Mouse (Mus musculus): ENCODE measurements around the gene Rgs6. TPM values are rescaled to one million over a fixed set of nuclear protein-coding genes. Genes with fewer than 3 reads are reported as not detected.

Gene Rgs6
- polyA plus RNA-seq, 1 experiment from 2014 or later, result 11.5 TPM

- no peak overlapping the region for H3K27ac ChIP-seq (ENCODE audit: low read length)
- WGBS, result 81% methylated on average over 7 of the region's 7 CpGs
Observed at GRCm38 (mm10) chr12:82999333-83000032, 411.4 kb downstream of the Rgs6 start.

GRCm38 (mm10) chr12:83000033-83000570, 412.0 kb downstream of the Rgs6 start:
- Histone ChIP-seq H3K9ac (ENCODE audit: low read length) (no peak overlapping the region), H3K27me3 (ENCODE audit: control insufficient read depth, insufficient read depth, low read length) (no peaks in the 10 kb centered on the region), H3K9me3 (replicated peaks; ENCODE audit: control insufficient read depth, low read length) (no peaks in the 10 kb centered on the region), H3K4me3 (ENCODE audit: low read length) (no peak overlapping the region), H3K4me2 (ENCODE audit: low read depth, low read length) (no peak overlapping the region), H3K4me1 (ENCODE audit: control insufficient read depth, insufficient read depth, low read length) (no peaks in the 10 kb centered on the region), H3K36me3 (ENCODE audit: control insufficient read depth, insufficient read depth) (no peaks in the 10 kb centered on the region), H3K27ac (ENCODE audit: low read length) (no peak overlapping the region)
- 79% methylated on average over 11 of the region's 11 CpGs for WGBS
- ATAC-seq (replicated peaks; ENCODE audit: extremely low read depth, insufficient read depth, low FRiP score), result no peak

More at GRCm38 (mm10) chr12:82999333-83000032, 411.4 kb downstream of the Rgs6 start:
- ATAC-seq (replicated peaks; ENCODE audit: extremely low read depth, insufficient read depth, low FRiP score), result no peak
- H3K4me2 ChIP-seq (ENCODE audit: low read depth, low read length), result no peak overlapping the region
- no peaks in the 10 kb centered on the region for H3K27me3 ChIP-seq (ENCODE audit: control insufficient read depth, insufficient read depth, low read length)
- no peaks in the 10 kb centered on the region for H3K9me3 ChIP-seq (replicated peaks; ENCODE audit: control insufficient read depth, low read length)
- H3K9ac ChIP-seq (ENCODE audit: low read length), result no peak overlapping the region
- no peaks in the 10 kb centered on the region for H3K4me1 ChIP-seq (ENCODE audit: control insufficient read depth, insufficient read depth, low read length)
- H3K36me3 ChIP-seq (ENCODE audit: control insufficient read depth, insufficient read depth), result no peaks in the 10 kb centered on the region
- H3K4me3 ChIP-seq (ENCODE audit: low read length), result no peak overlapping the region

GRCm38 (mm10) chr12:83000957-83001356, 412.9 kb downstream of the Rgs6 start:
- H3K27ac ChIP-seq (ENCODE audit: low read length), result no peak overlapping the region
- no peaks in the 10 kb centered on the region for H3K9me3 ChIP-seq (replicated peaks; ENCODE audit: control insufficient read depth, low read length)
- no peak overlapping the region for H3K4me3 ChIP-seq (ENCODE audit: low read length)
- no peaks in the 10 kb centered on the region for H3K36me3 ChIP-seq (ENCODE audit: control insufficient read depth, insufficient read depth)
- no peak overlapping the region for H3K9ac ChIP-seq (ENCODE audit: low read length)
- 84% methylated on average over 4 of the region's 4 CpGs for WGBS
- no peaks in the 10 kb centered on the region for H3K27me3 ChIP-seq (ENCODE audit: control insufficient read depth, insufficient read depth, low read length)
- H3K4me1 ChIP-seq (ENCODE audit: control insufficient read depth, insufficient read depth, low read length), result no peaks in the 10 kb centered on the region
- ATAC-seq (replicated peaks; ENCODE audit: extremely low read depth, insufficient read depth, low FRiP score), result no peak
- H3K4me2 ChIP-seq (ENCODE audit: low read depth, low read length), result no peak overlapping the region

- Histone ChIP-seq H3K27ac (ENCODE audit: low read length) (no peak overlapping the region), H3K9me3 (replicated peaks; ENCODE audit: control insufficient read depth, low read length) (no peaks in the 10 kb centered on the region), H3K4me1 (ENCODE audit: control insufficient read depth, insufficient read depth, low read length) (no peaks in the 10 kb centered on the region), H3K27me3 (ENCODE audit: control insufficient read depth, insufficient read depth, low read length) (no peaks in the 10 kb centered on the region), H3K4me2 (ENCODE audit: low read depth, low read length) (no peak overlapping the region), H3K9ac (ENCODE audit: low read length) (no peak overlapping the region), H3K4me3 (ENCODE audit: low read length) (no peak overlapping the region), H3K36me3 (ENCODE audit: control insufficient read depth, insufficient read depth) (no peaks in the 10 kb centered on the region)
- ATAC-seq (replicated peaks; ENCODE audit: extremely low read depth, insufficient read depth, low FRiP score), result no peak
- WGBS, result 66% methylated on average over 9 of the region's 9 CpGs
Observed at GRCm38 (mm10) chr12:83004014-83004682, 416.1 kb downstream of the Rgs6 start.

GRCm38 (mm10) chr12:83011056-83011565, 423.0 kb downstream of the Rgs6 start:
- Histone ChIP-seq H3K27me3 (ENCODE audit: control insufficient read depth, insufficient read depth, low read length) (no peaks in the 10 kb centered on the region), H3K4me2 (ENCODE audit: low read depth, low read length) (no peak overlapping the region), H3K27ac (ENCODE audit: low read length) (no peak overlapping the region), H3K9ac (ENCODE audit: low read length) (no peak overlapping the region), H3K4me3 (ENCODE audit: low read length) (no peak overlapping the region), H3K4me1 (ENCODE audit: control insufficient read depth, insufficient read depth, low read length) (peaks cover 8% of the 10 kb centered on the region), H3K9me3 (replicated peaks; ENCODE audit: control insufficient read depth, low read length) (no peaks in the 10 kb centered on the region), H3K36me3 (ENCODE audit: control insufficient read depth, insufficient read depth) (no peaks in the 10 kb centered on the region)
- WGBS, result 82% methylated on average over 4 of the region's 4 CpGs
- ATAC-seq (replicated peaks; ENCODE audit: extremely low read depth, insufficient read depth, low FRiP score), result no peak

GRCm38 (mm10) chr12:83013918-83014691, 426.0 kb downstream of the Rgs6 start:
- no peak overlapping the region for H3K27ac ChIP-seq (ENCODE audit: low read length)
- no peak overlapping the region for H3K4me3 ChIP-seq (ENCODE audit: low read length)
- no peak overlapping the region for H3K9ac ChIP-seq (ENCODE audit: low read length)
- H3K36me3 ChIP-seq (ENCODE audit: control insufficient read depth, insufficient read depth), result no peaks in the 10 kb centered on the region
- H3K4me1 ChIP-seq (ENCODE audit: control insufficient read depth, insufficient read depth, low read length), result peaks cover 16% of the 10 kb centered on the region
- no peaks in the 10 kb centered on the region for H3K27me3 ChIP-seq (ENCODE audit: control insufficient read depth, insufficient read depth, low read length)
- ATAC-seq (replicated peaks; ENCODE audit: extremely low read depth, insufficient read depth, low FRiP score), result no peak
- 52% methylated on average over 4 of the region's 4 CpGs for WGBS
- no peaks in the 10 kb centered on the region for H3K9me3 ChIP-seq (replicated peaks; ENCODE audit: control insufficient read depth, low read length)
- H3K4me2 ChIP-seq (ENCODE audit: low read depth, low read length), result no peak overlapping the region

GRCm38 (mm10) chr12:83014848-83015247, 426.8 kb downstream of the Rgs6 start:
- no peak overlapping the region for H3K9ac ChIP-seq (ENCODE audit: low read length)
- H3K27me3 ChIP-seq (ENCODE audit: control insufficient read depth, insufficient read depth, low read length), result no peaks in the 10 kb centered on the region
- H3K36me3 ChIP-seq (ENCODE audit: control insufficient read depth, insufficient read depth), result no peaks in the 10 kb centered on the region
- no peak for ATAC-seq (replicated peaks; ENCODE audit: extremely low read depth, insufficient read depth, low FRiP score)
- no peaks in the 10 kb centered on the region for H3K9me3 ChIP-seq (replicated peaks; ENCODE audit: control insufficient read depth, low read length)
- 38% methylated on average over 2 of the region's 2 CpGs for WGBS
- no peak overlapping the region for H3K4me2 ChIP-seq (ENCODE audit: low read depth, low read length)
- H3K4me3 ChIP-seq (ENCODE audit: low read length), result no peak overlapping the region
- H3K4me1 ChIP-seq (ENCODE audit: control insufficient read depth, insufficient read depth, low read length), result peaks cover 16% of the 10 kb centered on the region
- no peak overlapping the region for H3K27ac ChIP-seq (ENCODE audit: low read length)

- peaks cover 16% of the 10 kb centered on the region for H3K4me1 ChIP-seq (ENCODE audit: control insufficient read depth, insufficient read depth, low read length)
- no peaks in the 10 kb centered on the region for H3K27me3 ChIP-seq (ENCODE audit: control insufficient read depth, insufficient read depth, low read length)
- H3K36me3 ChIP-seq (ENCODE audit: control insufficient read depth, insufficient read depth), result no peaks in the 10 kb centered on the region
- H3K4me2 ChIP-seq (ENCODE audit: low read depth, low read length), result no peak overlapping the region
- ATAC-seq (replicated peaks; ENCODE audit: extremely low read depth, insufficient read depth, low FRiP score), result no peak
- H3K9ac ChIP-seq (ENCODE audit: low read length), result no peak overlapping the region
- H3K9me3 ChIP-seq (replicated peaks; ENCODE audit: control insufficient read depth, low read length), result no peaks in the 10 kb centered on the region
- 32% methylated on average over 5 of the region's 5 CpGs for WGBS
- H3K4me3 ChIP-seq (ENCODE audit: low read length), result no peak overlapping the region
- H3K27ac ChIP-seq (ENCODE audit: low read length), result no peak overlapping the region
Observed at GRCm38 (mm10) chr12:83015366-83015765, 427.3 kb downstream of the Rgs6 start.
